Mouse (Mus musculus) liver, embryonic 12.5 days (tissue): ENCODE measurements around the gene Cflar. TPM values are rescaled to one million over a fixed set of nuclear protein-coding genes. Genes with fewer than 3 reads are reported as not detected.

Experiments used
- ATAC-seq: fragments of 200-750 bp; cut with Nextera tagmentation; 2 replicates; pipeline ENCODE4 v1.8.0; 2017; ENCODE audit warnings: moderate number of reproducible peaks, mild to moderate bottlenecking, moderate library complexity
- H3K27ac ChIP-seq: fragments of 300-500 bp; sonication (generic); 2 replicates; pipeline ENCODE4 v1.5.1; 2016; ENCODE audit warnings: mild to moderate bottlenecking
- H3K27me3 ChIP-seq: fragments of 300-500 bp; sonication (generic); replicated peaks from 2 replicates; pipeline ENCODE4 v1.6.1; 2016; ENCODE audit warnings: mild to moderate bottlenecking, moderate library complexity
- H3K36me3 ChIP-seq: fragments of 300-500 bp; sonication (generic); 2 replicates; pipeline ENCODE4 v1.6.1; 2016; ENCODE audit warnings: mild to moderate bottlenecking, moderate library complexity
- H3K4me1 ChIP-seq: fragments of 300-500 bp; sonication (generic); 2 replicates; pipeline ENCODE4 v1.6.1; 2016
- H3K4me2 ChIP-seq: fragments of 300-500 bp; sonication (generic); 2 replicates; pipeline ENCODE4 v1.6.1; 2016; ENCODE audit warnings: mild to moderate bottlenecking, moderate library complexity
- H3K4me3 ChIP-seq: fragments of 300-500 bp; sonication (generic); 2 replicates; pipeline ENCODE4 v1.5.1; 2016; ENCODE audit warnings: mild to moderate bottlenecking, moderate library complexity
- H3K9ac ChIP-seq: fragments of 300-500 bp; sonication (generic); 2 replicates; pipeline ENCODE4 v1.6.1; 2016; ENCODE audit warnings: mild to moderate bottlenecking, moderate library complexity
- H3K9me3 ChIP-seq: fragments of 300-500 bp; sonication (generic); replicated peaks from 2 replicates; pipeline ENCODE4 v1.6.1; 2016; ENCODE audit warnings: mild to moderate bottlenecking, moderate library complexity
- WGBS: fragments of 180-500 bp; shearing (Covaris S2); methylation state at CpG from one replicate; pipeline ENCODE4 v1.1.7; 2016; ENCODE audit not compliant: insufficient replicate concordance; 5-methylcytosine and 5-hydroxymethylcytosine counted together
- polyA plus RNA-seq: library from polyadenylated mRNA; unstranded; fragments of >200 nt; fragmentation: Nextera tagmentation; extraction: Ambion mirVana; gene quantifications from 2 replicates; pipeline ENCODE4 v1.2.1, GENCODE M21; 2016

The Cflar gene
- polyA plus RNA-seq, 1 experiment from 2014 or later: 17.1 TPM

DNA sequence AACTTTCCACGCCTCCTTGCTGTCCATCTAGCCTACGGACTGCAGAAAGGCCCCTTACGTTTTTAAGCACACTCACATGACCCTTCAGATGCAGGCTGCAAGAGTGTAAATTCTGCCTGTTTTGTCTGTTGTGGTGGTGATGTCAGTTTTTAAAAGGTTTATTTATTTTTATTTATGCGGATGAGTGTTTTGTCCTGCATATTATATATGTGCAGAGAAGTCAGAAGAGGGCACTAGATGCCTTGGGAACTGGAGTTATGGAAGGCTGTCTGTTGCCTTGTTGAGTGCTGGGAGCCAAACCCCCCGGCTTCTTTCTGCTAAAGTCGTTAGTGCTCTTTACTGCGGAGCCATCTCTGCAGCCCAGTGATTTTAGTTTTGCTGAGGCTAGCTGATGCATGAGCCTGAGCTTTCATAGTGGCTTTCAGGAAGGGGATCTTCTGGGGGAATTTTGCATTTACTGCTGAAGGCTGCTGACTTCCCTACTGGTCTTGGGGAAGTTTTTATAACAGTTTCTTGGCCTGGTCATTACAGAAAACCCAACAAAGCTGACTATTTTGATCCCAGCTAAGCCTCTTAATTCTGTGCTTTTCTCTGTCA is 12.6 kb downstream of the Cflar start:
- Histone ChIP-seq H3K9me3 (no peaks in the 10 kb centered on the region), H3K9ac (no peak overlapping the region), H3K36me3 (peaks cover 36% of the 10 kb centered on the region), H3K4me1 (peaks cover 39% of the 10 kb centered on the region), H3K4me3 (no peak overlapping the region), H3K27ac (peak overlapping the region; percentile 21; the same call in 1 of the 2 replicates), H3K27me3 (no peaks in the 10 kb centered on the region), H3K4me2 (no peak overlapping the region)
- 63% methylated on average over 7 of the region's 7 CpGs for WGBS
- no peak for ATAC-seq

DNA sequence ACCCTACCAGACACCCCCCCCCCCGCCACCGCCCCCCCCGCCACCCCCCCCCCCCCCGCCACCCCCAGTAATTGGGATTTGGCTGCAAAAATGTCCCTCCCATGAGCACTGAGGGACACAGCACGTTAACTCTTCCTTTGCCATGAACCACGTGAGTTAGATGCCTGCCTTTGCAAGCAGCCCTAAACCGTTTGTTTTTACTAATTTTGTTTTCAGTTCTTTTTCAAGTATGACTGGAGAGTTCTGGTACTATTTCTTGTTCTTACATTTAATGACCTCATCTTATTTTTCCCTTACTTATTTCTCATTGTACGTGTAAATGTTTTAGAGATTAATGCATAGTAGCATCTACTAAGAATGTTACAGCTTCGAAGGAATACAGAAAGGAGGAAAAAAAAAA is 13.2 kb downstream of the Cflar start:
- Histone ChIP-seq H3K9me3 (no peaks in the 10 kb centered on the region), H3K27me3 (no peaks in the 10 kb centered on the region), H3K4me2 (no peak overlapping the region), H3K9ac (no peak overlapping the region), H3K36me3 (peaks cover 37% of the 10 kb centered on the region), H3K4me1 (peaks cover 33% of the 10 kb centered on the region), H3K27ac (peak overlapping the region; percentile 21; the same call in 1 of the 2 replicates), H3K4me3 (no peak overlapping the region)
- 78% methylated on average over 5 of the region's 9 CpGs for WGBS
- ATAC-seq: no peak

GRCm38 (mm10) chr1:58725095-58725494 is 13.8 kb downstream of the Cflar start:
- no peaks in the 10 kb centered on the region for H3K9me3 ChIP-seq
- no peak overlapping the region for H3K9ac ChIP-seq
- H3K27ac ChIP-seq: no peak overlapping the region
- no peak overlapping the region for H3K4me3 ChIP-seq
- H3K4me1 ChIP-seq: peaks cover 27% of the 10 kb centered on the region
- ATAC-seq: no peak
- peaks cover 35% of the 10 kb centered on the region for H3K36me3 ChIP-seq
- no peaks in the 10 kb centered on the region for H3K27me3 ChIP-seq
- H3K4me2 ChIP-seq: no peak overlapping the region

- no peak overlapping the region for H3K27ac ChIP-seq
- no peak overlapping the region for H3K9ac ChIP-seq
- ATAC-seq: no peak
- 77% methylated on average over 5 of the region's 5 CpGs for WGBS
- H3K4me1 ChIP-seq: peaks cover 20% of the 10 kb centered on the region
- no peaks in the 10 kb centered on the region for H3K9me3 ChIP-seq
- H3K27me3 ChIP-seq: no peaks in the 10 kb centered on the region
- H3K4me3 ChIP-seq: no peak overlapping the region
- H3K36me3 ChIP-seq: peaks cover 38% of the 10 kb centered on the region
- H3K4me2 ChIP-seq: no peak overlapping the region
Observed at GRCm38 (mm10) chr1:58725767-58726166, 14.5 kb downstream of the Cflar start.

- H3K4me2 ChIP-seq: no peak overlapping the region
- no peak overlapping the region for H3K4me3 ChIP-seq
- no peaks in the 10 kb centered on the region for H3K9me3 ChIP-seq
- H3K27me3 ChIP-seq: no peaks in the 10 kb centered on the region
- WGBS: 67% methylated on average over 1 of the region's 1 CpGs
- H3K36me3 ChIP-seq: peaks cover 46% of the 10 kb centered on the region
- no peak for ATAC-seq
- no peak overlapping the region for H3K9ac ChIP-seq
- peaks cover 12% of the 10 kb centered on the region; the same call in 1 of the 2 replicates for H3K4me1 ChIP-seq
- H3K27ac ChIP-seq: no peak overlapping the region
Observed at GRCm38 (mm10) chr1:58727019-58727746, 15.9 kb downstream of the Cflar start.

DNA sequence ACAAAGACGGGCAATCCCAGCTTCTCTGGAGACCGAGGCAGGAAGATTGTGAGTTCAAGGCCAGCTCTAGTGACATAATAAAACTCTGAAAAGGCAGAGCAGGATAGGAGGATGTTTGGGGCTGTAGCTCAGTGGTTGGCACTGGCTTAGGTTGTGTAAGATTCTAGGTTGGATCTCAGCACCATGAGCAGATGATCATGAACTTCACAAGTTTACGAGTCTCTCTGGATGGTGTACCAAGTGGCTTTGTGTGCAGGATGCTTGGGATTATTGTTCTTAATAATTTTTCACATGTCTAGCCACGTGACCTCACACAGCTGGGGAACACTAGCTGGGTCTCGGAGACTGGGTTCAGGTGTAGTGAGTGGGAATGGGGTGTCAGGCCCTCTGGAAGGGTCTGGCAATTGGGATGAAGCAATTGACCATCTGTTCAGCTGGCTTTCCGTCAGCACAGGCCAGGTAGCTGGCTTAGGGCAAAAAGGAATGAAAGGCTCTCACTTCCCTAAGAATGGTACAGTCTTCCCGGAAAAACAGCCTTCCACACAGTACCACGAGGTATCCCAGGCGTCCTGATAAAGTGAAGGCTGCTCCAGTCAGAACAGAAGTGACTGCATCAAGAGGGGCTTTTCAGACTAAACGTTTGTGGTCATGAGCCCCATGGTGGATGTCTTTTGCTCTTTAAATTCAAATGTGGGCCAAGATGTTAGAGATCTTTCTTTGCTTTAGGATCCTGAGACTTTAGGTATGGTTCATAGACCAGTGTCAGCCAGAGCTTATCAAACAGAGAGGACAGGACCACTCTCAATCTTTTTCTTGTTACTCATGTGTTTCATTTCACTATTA is 16.7 kb downstream of the Cflar start:
- WGBS: 75% methylated on average over 10 of the region's 10 CpGs

DNA sequence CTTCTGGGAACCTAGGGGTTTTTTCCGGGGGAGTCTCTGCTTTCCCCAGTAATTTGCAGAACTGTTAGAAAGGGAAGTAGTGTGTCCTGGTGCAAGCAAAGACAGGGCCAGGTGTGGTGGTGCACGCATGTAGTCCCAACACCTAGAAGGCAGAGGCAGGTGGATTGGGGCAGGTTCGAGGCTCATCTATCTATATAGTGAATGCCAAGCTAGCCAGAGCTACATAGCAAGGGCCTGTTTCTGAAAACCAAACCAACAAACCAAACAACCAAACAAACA is 17.2 kb downstream of the Cflar start:
- 61% methylated on average over 3 of the region's 3 CpGs for WGBS
- peaks cover 49% of the 10 kb centered on the region for H3K36me3 ChIP-seq
- H3K27me3 ChIP-seq: no peaks in the 10 kb centered on the region
- no peak overlapping the region for H3K4me3 ChIP-seq
- H3K9ac ChIP-seq: no peak overlapping the region
- H3K4me1 ChIP-seq: peaks cover 12% of the 10 kb centered on the region; the same call in 1 of the 2 replicates
- H3K9me3 ChIP-seq: no peaks in the 10 kb centered on the region
- no peak overlapping the region for H3K27ac ChIP-seq
- no peak for ATAC-seq
- no peak overlapping the region for H3K4me2 ChIP-seq

More for the DNA sequence above, 16.7 kb downstream of the Cflar start:
- Histone ChIP-seq H3K9me3 (no peaks in the 10 kb centered on the region), H3K4me3 (no peak overlapping the region), H3K9ac (no peak overlapping the region), H3K4me1 (peaks cover 12% of the 10 kb centered on the region; the same call in 1 of the 2 replicates), H3K36me3 (peaks cover 45% of the 10 kb centered on the region), H3K27ac (no peak overlapping the region), H3K27me3 (no peaks in the 10 kb centered on the region), H3K4me2 (no peak overlapping the region)
- no peak for ATAC-seq

- H3K4me1 ChIP-seq: no peaks in the 10 kb centered on the region
- WGBS: 81% methylated on average over 2 of the region's 2 CpGs
- no peak overlapping the region for H3K4me2 ChIP-seq
- no peak overlapping the region for H3K9ac ChIP-seq
- H3K36me3 ChIP-seq: peaks cover 77% of the 10 kb centered on the region
- no peaks in the 10 kb centered on the region for H3K27me3 ChIP-seq
- H3K4me3 ChIP-seq: no peak overlapping the region
- no peaks in the 10 kb centered on the region for H3K9me3 ChIP-seq
- no peak overlapping the region for H3K27ac ChIP-seq
- ATAC-seq: no peak
Observed at GRCm38 (mm10) chr1:58733636-58734035, 22.3 kb downstream of the Cflar start.

GRCm38 (mm10) chr1:58734043-58734920 is 23.0 kb downstream of the Cflar start:
- ATAC-seq: no peak
- H3K9ac ChIP-seq: no peak overlapping the region
- H3K4me3 ChIP-seq: no peak overlapping the region
- no peaks in the 10 kb centered on the region for H3K27me3 ChIP-seq
- no peak overlapping the region for H3K27ac ChIP-seq
- no peaks in the 10 kb centered on the region for H3K4me1 ChIP-seq
- H3K9me3 ChIP-seq: no peaks in the 10 kb centered on the region
- H3K4me2 ChIP-seq: no peak overlapping the region
- H3K36me3 ChIP-seq: peaks cover 73% of the 10 kb centered on the region
- 88% methylated on average over 11 of the region's 11 CpGs for WGBS

DNA sequence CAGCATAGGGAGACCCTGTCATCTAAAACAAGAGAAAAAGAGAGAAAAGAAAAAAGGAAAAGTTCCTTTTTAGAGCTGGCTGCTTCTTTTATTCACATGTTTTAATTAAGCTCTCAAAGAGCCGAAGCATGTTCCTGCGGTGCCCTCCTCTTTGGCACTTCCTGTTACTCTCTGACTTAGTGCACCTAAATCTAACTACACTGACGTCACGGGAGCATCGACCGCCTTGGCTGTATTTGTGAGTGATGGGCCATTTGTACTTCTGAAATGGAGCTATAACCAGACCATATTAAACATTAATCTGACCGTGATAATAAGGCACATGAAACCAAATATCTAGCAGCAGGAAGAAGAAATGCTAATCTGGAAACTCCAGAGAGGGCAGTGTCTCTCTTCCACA is 24.7 kb downstream of the Cflar start:
- Histone ChIP-seq H3K36me3 (peaks cover 81% of the 10 kb centered on the region), H3K9me3 (no peaks in the 10 kb centered on the region), H3K4me3 (no peak overlapping the region), H3K4me1 (no peaks in the 10 kb centered on the region), H3K9ac (no peak overlapping the region), H3K4me2 (no peak overlapping the region), H3K27me3 (no peaks in the 10 kb centered on the region), H3K27ac (no peak overlapping the region)
- 80% methylated on average over 7 of the region's 7 CpGs for WGBS
- no peak for ATAC-seq

DNA sequence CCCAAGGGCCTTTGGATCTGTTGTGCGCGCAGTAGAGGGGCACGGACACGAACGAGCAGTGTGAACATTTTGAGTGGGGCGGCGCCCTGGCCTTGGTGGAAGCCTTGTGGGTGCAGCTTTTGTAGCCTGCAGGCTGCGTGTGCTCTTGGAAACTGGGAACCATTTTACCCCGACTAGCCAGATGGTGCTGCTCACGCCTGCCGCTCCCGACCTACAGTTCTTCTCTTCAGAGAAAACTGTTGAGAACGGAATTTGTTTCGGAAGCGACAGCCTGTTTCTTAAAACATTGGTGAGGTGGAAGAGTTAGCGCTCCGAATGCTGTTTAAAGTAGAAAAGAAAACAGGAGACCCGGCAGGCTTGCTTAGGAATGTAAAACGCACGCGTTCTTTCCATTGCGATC is 25.7 kb downstream of the Cflar start:
- Histone ChIP-seq H3K4me2 (no peak overlapping the region), H3K27ac (no peak overlapping the region), H3K9ac (no peak overlapping the region), H3K9me3 (no peaks in the 10 kb centered on the region), H3K27me3 (no peaks in the 10 kb centered on the region), H3K4me1 (0 out of 2 replicates have a peak, but pooled peaks cover under 1% of the 10 kb centered on the region), H3K36me3 (peaks cover 81% of the 10 kb centered on the region), H3K4me3 (no peak overlapping the region)
- no peak for ATAC-seq
- WGBS: 89% methylated on average over 22 of the region's 22 CpGs
